In the genomic region with DNA sequence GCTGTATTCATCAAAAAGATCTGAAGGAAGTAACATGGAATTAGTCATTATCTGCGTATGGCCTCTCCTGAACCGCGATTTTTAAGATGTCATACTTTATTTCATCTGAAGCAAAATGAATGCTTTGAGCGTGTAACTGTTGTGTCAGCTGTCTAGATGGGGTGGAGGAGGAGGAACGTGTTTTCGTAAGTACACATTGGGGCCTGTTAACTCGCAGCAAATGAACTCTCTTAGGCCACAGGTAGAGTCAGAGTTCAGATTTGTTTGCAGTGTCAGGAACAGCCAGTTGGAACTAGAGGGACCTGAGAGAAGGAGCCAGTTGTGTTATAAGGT, we compare ENCODE assay signal across 8 mouse cellular contexts. TPM values are rescaled to one million over a fixed set of nuclear protein-coding genes. Genes with fewer than 3 reads are reported as not detected.
DNase-seq lines count a peak whose midpoint lies in the region; ATAC-seq and TF ChIP-seq lines count a peak whose summit lies in the region.

No protein-coding gene starts in this region.

- no peak for TF ChIP-seq CTCF in G1E (IDR thresholded peaks at IDR 0.05; ENCODE audit: low read depth, low read length)
- TF ChIP-seq CTCF in kidney, postnatal 0 days (IDR thresholded peaks at IDR 0.05; ENCODE audit: low read depth), result no peak

- ATAC-seq in G1E (ENCODE audit: extremely low read depth, insufficient number of reproducible peaks, low FRiP score, poor library complexity, severe bottlenecking), result no peak
- no peak for ATAC-seq in forebrain, embryonic 12.5 days (ENCODE audit: low FRiP score)
- no peak for ATAC-seq in kidney, postnatal 0 days (replicated peaks; ENCODE audit: low FRiP score, low read depth)
- no peak for ATAC-seq in midbrain, embryonic 16.5 days

- DNase-seq in heart, embryonic 10.5 days (ENCODE audit: low spot score), result no peak
- DNase-seq in heart, postnatal 10 days, result no peak
- peak; percentile 14 for DNase-seq in G1E (ENCODE audit: low spot score)
- DNase-seq in kidney, postnatal 0 days (ENCODE audit: low spot score), result peak; percentile 46
- DNase-seq in adrenal gland, adult 8-10 months, result no peak
- DNase-seq in testis, postnatal 10 days (ENCODE audit: low spot score), result no peak

- H3K27ac ChIP-seq in heart, embryonic 10.5 days, result no peak overlapping the region; the same call in 1 of the 2 replicates
- H3K27ac ChIP-seq in forebrain, embryonic 12.5 days, result no peak overlapping the region
- H3K27ac ChIP-seq in kidney, postnatal 0 days, result peak overlapping the region; percentile 89; the same call in 1 of the 2 replicates
- no peak overlapping the region; the same call in 1 of the 2 replicates for H3K27ac ChIP-seq in midbrain, embryonic 16.5 days (ENCODE audit: low read length)

- H3K4me3 ChIP-seq in heart, embryonic 10.5 days, result peak overlapping the region; percentile 85
- peak overlapping the region; percentile 81 for H3K4me3 ChIP-seq in G1E (ENCODE audit: low read depth, low read length)
- H3K4me3 ChIP-seq in forebrain, embryonic 12.5 days (replicated peaks), result peak overlapping the region; percentile 95
- H3K4me3 ChIP-seq in kidney, postnatal 0 days (replicated peaks; ENCODE audit: low read depth, low read length), result peak overlapping the region; percentile 92
- H3K4me3 ChIP-seq in midbrain, embryonic 16.5 days (ENCODE audit: low read depth, low read length), result peak overlapping the region; percentile 92

- H3K4me2 ChIP-seq in forebrain, embryonic 12.5 days, result peak overlapping the region; percentile 76
- peak overlapping the region; percentile 90 for H3K4me2 ChIP-seq in kidney, postnatal 0 days (ENCODE audit: low read length)
- peak overlapping the region; percentile 79 for H3K4me2 ChIP-seq in midbrain, embryonic 16.5 days (ENCODE audit: low read length)

- no peaks in the 10 kb centered on the region for H3K36me3 ChIP-seq in heart, embryonic 10.5 days
- no peaks in the 10 kb centered on the region for H3K36me3 ChIP-seq in G1E (replicated peaks)
- H3K36me3 ChIP-seq in forebrain, embryonic 12.5 days (replicated peaks), result no peaks in the 10 kb centered on the region
- H3K36me3 ChIP-seq in kidney, postnatal 0 days (ENCODE audit: insufficient read depth, low read length), result no peaks in the 10 kb centered on the region
- no peaks in the 10 kb centered on the region for H3K36me3 ChIP-seq in midbrain, embryonic 16.5 days (ENCODE audit: control insufficient read depth, insufficient read depth, low read length)

- H3K9ac ChIP-seq in forebrain, embryonic 12.5 days, result peak overlapping the region; percentile 96
- H3K9ac ChIP-seq in kidney, postnatal 0 days (ENCODE audit: low read depth, low read length), result peak overlapping the region; percentile 91
- peak overlapping the region; percentile 92 for H3K9ac ChIP-seq in midbrain, embryonic 16.5 days (ENCODE audit: low read depth, low read length)

- peaks cover 17% of the 10 kb centered on the region for H3K27me3 ChIP-seq in heart, embryonic 10.5 days (ENCODE audit: insufficient read depth, poor library complexity, severe bottlenecking)
- H3K27me3 ChIP-seq in G1E (ENCODE audit: insufficient read depth, low read length), result peaks cover 4% of the 10 kb centered on the region; the same call in 1 of the 2 replicates
- H3K27me3 ChIP-seq in forebrain, embryonic 12.5 days, result peaks cover 10% of the 10 kb centered on the region
- no peaks in the 10 kb centered on the region for H3K27me3 ChIP-seq in kidney, postnatal 0 days (ENCODE audit: insufficient read depth, low read length)
- no peaks in the 10 kb centered on the region for H3K27me3 ChIP-seq in midbrain, embryonic 16.5 days (ENCODE audit: control insufficient read depth, insufficient read depth, low read depth, low read length)

- intact Hi-C loops in heart, postnatal 10 days (cut with DNase I), result loop anchor here (5.0 kb wide), 2 partner anchors 150 to 165 kb away; no protein-coding TSS in a partner anchor

- WGBS in heart, embryonic 10.5 days, result 11% methylated on average over 7 of the region's 7 CpGs
- WGBS in forebrain, embryonic 12.5 days, result 3% methylated on average over 7 of the region's 7 CpGs
- WGBS in kidney, postnatal 0 days, result 10% methylated on average over 7 of the region's 7 CpGs
- WGBS in midbrain, embryonic 16.5 days, result under 1% methylated on average over 7 of the region's 7 CpGs

- H3K4me1 ChIP-seq in heart, embryonic 10.5 days, result peaks cover 12% of the 10 kb centered on the region; the same call in 1 of the 2 replicates
- H3K4me1 ChIP-seq in G1E (ENCODE audit: insufficient read depth, low read depth, low read length), result peaks cover 42% of the 10 kb centered on the region
- H3K4me1 ChIP-seq in forebrain, embryonic 12.5 days, result peaks cover 18% of the 10 kb centered on the region
- H3K4me1 ChIP-seq in kidney, postnatal 0 days (replicated peaks; ENCODE audit: insufficient read depth, low read length), result no peaks in the 10 kb centered on the region
- H3K4me1 ChIP-seq in midbrain, embryonic 16.5 days (ENCODE audit: control insufficient read depth, insufficient read depth, low read length), result peaks cover 11% of the 10 kb centered on the region

- no peaks in the 10 kb centered on the region for H3K9me3 ChIP-seq in heart, embryonic 10.5 days
- H3K9me3 ChIP-seq in G1E (replicated peaks), result no peaks in the 10 kb centered on the region
- H3K9me3 ChIP-seq in forebrain, embryonic 12.5 days, result no peaks in the 10 kb centered on the region
- no peaks in the 10 kb centered on the region for H3K9me3 ChIP-seq in kidney, postnatal 0 days (replicated peaks; ENCODE audit: low read length)
- no peaks in the 10 kb centered on the region for H3K9me3 ChIP-seq in midbrain, embryonic 16.5 days (replicated peaks; ENCODE audit: control insufficient read depth, low read length, poor library complexity, severe bottlenecking)

RNA-seq across cellular contexts. Expression of a gene that starts 2.3 kb away (rescaled TPM):
- 11.0 and 13.0 TPM in 2 replicates for polyA plus RNA-seq in heart, embryonic 10.5 days (2016; fragmentation: Nextera tagmentation; extraction: Ambion mirVana)
- 10 to 100 TPM; 14.8 to 16.8 TPM for total RNA-seq in heart, postnatal 10 days (2021)
- total RNA-seq in G1E (2014; fragmentation: Nextera tagmentation) (26.2 and 26.6 TPM in 2 replicates), G1E (2017) (14.8 and 15.7 TPM in 2 replicates)
- 2.0 and 3.1 TPM in 2 replicates for polyA plus RNA-seq in G1E (2012)
- 24.6 and 28.1 TPM in 2 replicates for polyA plus RNA-seq in forebrain, embryonic 12.5 days (2016; fragmentation: Nextera tagmentation; extraction: Ambion mirVana)
- polyA plus RNA-seq in kidney, postnatal 0 days (2015; fragmentation: Nextera tagmentation; extraction: Ambion mirVana), result 10.9 and 12.0 TPM in 2 replicates
- 17.4 and 21.7 TPM in 2 replicates for polyA plus RNA-seq in midbrain, embryonic 16.5 days (2015; fragmentation: Nextera tagmentation; extraction: Ambion mirVana)
- 10 to 100 TPM; 26.7 to 31.3 (median 30.3) TPM for total RNA-seq in adrenal gland, adult 8-10 months (2022)

Comparison
In these comparisons a context has a peak if more than half of its experiments do, and no peak if none do; other contexts are left out.
1. DNase-seq: peak in G1E (single experiment) and kidney, postnatal 0 days (single experiment); none in heart, embryonic 10.5 days (single experiment), heart, postnatal 10 days (0 of 2), adrenal gland, adult 8-10 months (single experiment) and testis, postnatal 10 days (single experiment).
2. Peak in every context shown above with its lines, with median percentiles within 50 percentile points of each other: H3K4me3 ChIP-seq, H3K4me2 ChIP-seq and H3K9ac ChIP-seq.